Mouse (Mus musculus) gastrocnemius, postnatal 25 days (tissue): ENCODE results near the gene Epb41l1. TPM values are rescaled to one million over a fixed set of nuclear protein-coding genes. Genes with fewer than 3 reads are reported as not detected.

Experiments
- DNase-seq: peaks from one replicate; pipeline ENCODE4 v3.0.0; 2022
- total RNA-seq, 2 experiments: library from RNA; stranded (reverse); gene quantifications; 1 replicate in 1 of 2; 2 replicates in 1 of 2; pipeline ENCODE4 v1.2.3; 2021

Gene Epb41l1
- total RNA-seq, 2 experiments from 2014 or later: 3.0 to 7.9 TPM

- DNase-seq: no peak
These were observed 118.3 kb downstream of the Epb41l1 start for GRCm38 (mm10) chr2:156538817-156539555.

GRCm38 (mm10) chr2:156540991-156541390, 120.3 kb downstream of the Epb41l1 start:
- no peak for DNase-seq

- DNase-seq: no peak
These were observed 121.7 kb downstream of the Epb41l1 start for GRCm38 (mm10) chr2:156542410-156542809.

GRCm38 (mm10) chr2:156543804-156544203, 123.1 kb downstream of the Epb41l1 start:
- DNase-seq: no peak

GRCm38 (mm10) chr2:156547123-156547891, 126.6 kb downstream of the Epb41l1 start, which contains the start of gene Aar2:
TSS of gene Aar2 (plus strand) at chr2:156547584.
- peak; percentile 77 for DNase-seq

GRCm38 (mm10) chr2:156552421-156552820, 131.7 kb downstream of the Epb41l1 start:
- no peak for DNase-seq

GRCm38 (mm10) chr2:156561808-156562207, 141.1 kb downstream of the Epb41l1 start:
- no peak for DNase-seq

- DNase-seq: no peak
These were observed 142.8 kb downstream of the Epb41l1 start for GRCm38 (mm10) chr2:156563557-156563956.

GRCm38 (mm10) chr2:156566512-156566911, 145.8 kb downstream of the Epb41l1 start:
- DNase-seq: no peak

GRCm38 (mm10) chr2:156568647-156569046, 147.9 kb downstream of the Epb41l1 start:
- DNase-seq: no peak

- no peak for DNase-seq
These were observed 148.6 kb downstream of the Epb41l1 start for GRCm38 (mm10) chr2:156569261-156569660.

- no peak for DNase-seq
These were observed 150.8 kb downstream of the Epb41l1 start for GRCm38 (mm10) chr2:156571521-156571920.

GRCm38 (mm10) chr2:156576850-156577587, 156.3 kb downstream of the Epb41l1 start:
- no peak for DNase-seq

GRCm38 (mm10) chr2:156580507-156580906, 159.8 kb downstream of the Epb41l1 start:
- DNase-seq: no peak

GRCm38 (mm10) chr2:156581244-156581643, 160.5 kb downstream of the Epb41l1 start:
- no peak for DNase-seq

- DNase-seq: no peak
These were observed 162.2 kb downstream of the Epb41l1 start for GRCm38 (mm10) chr2:156582887-156583286.

- no peak for DNase-seq
These were observed 163.6 kb downstream of the Epb41l1 start for GRCm38 (mm10) chr2:156584154-156584796.

GRCm38 (mm10) chr2:156584797-156585471, 164.2 kb downstream of the Epb41l1 start:
- DNase-seq: no peak

GRCm38 (mm10) chr2:156589481-156589880, 168.8 kb downstream of the Epb41l1 start:
- DNase-seq: no peak
